Mouse (Mus musculus) skeletal muscle tissue, postnatal 0 days (tissue): ENCODE measurements around the gene Zfp609. TPM values are rescaled to one million over a fixed set of nuclear protein-coding genes. Genes with fewer than 3 reads are reported as not detected.

Experiments used
- polyA plus RNA-seq: library from polyadenylated mRNA; unstranded; fragments of >200 nt; fragmentation: Nextera tagmentation; extraction: Ambion mirVana; gene quantifications from 2 replicates; pipeline ENCODE4 v1.2.1, GENCODE M21; 2015

Gene Zfp609
- 2.6 and 2.9 TPM in 2 replicates for polyA plus RNA-seq

DNA sequence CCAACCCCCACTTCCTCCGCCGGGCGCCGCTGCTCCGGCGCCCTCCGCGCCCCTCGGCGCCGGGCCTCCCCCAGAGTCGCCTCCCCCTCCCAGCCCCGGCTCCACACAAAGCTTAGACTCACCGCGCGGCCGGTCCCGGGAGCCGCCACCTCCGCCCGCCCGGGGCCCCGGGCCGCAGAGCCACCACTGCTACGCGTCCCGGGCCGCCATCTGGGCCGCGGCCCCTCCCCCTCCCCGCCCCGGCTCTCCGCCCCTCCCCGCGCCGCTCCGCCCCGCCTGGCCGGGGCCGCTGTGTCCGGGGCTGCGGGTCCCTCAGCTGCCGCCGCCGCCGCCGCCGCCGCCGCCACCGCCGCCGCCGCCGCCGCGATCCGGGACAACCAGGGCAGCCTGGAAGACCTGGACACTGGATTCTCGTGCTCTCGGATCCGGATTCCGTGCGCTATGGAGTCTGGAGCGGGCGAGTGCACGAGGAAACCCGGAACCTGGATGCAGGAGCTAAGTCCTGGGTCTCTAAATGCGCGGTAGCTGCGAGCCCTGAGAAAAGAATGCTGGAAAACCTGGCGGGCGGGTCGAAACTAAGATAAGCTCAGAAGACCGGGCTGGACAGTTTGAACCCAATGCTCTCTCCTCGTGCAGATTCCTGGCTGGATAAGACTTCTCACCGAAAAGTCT lies at the start of gene Zfp609:
Gene Zfp609, minus strand, starts transcription at position 221 of the 672 bp plus-strand sequence.

DNA sequence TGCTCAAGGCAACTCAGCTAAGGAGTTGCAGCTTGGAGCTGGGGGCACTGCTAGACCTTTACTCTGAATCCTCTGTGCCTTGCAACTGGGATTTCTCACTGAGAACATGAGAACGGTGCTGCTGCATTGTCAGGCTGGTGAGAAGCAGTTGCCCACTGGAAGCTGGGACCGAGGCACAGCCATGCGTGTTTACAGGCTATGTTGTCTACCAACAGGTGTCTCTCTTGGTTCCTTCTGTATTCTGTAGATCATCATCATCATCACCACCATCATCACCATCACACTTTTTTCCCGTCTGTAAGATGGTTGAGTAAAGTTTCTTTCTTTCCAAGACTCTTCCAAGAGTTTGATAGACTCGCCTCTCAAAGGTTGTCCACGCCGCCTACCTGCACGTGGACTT lies 159.7 kb downstream of the Zfp609 start, which contains the start of gene Oaz2:
Gene Oaz2, plus strand, starts transcription at position 301 of the 400 bp plus-strand sequence.

Other genes with a start within 250 kb of the Zfp609 start
- 9.0 and 12.6 TPM in 2 replicates for gene Plekho2, start 247.5 kb downstream of the Zfp609 start, polyA plus RNA-seq
- gene Pif1, start 240.4 kb downstream of the Zfp609 start, polyA plus RNA-seq = 1.7 and 2.6 TPM in 2 replicates
- 4.4 and 7.6 TPM in 2 replicates for gene Rbpms2, start 197.9 kb downstream of the Zfp609 start, polyA plus RNA-seq
- gene Oaz2, start 159.6 kb downstream of the Zfp609 start, polyA plus RNA-seq = 250 and 270 TPM in 2 replicates
- 23.7 and 33.2 TPM in 2 replicates for gene Pclaf, start 62.7 kb upstream of the Zfp609 start, polyA plus RNA-seq
- 14.0 and 15.6 TPM in 2 replicates for gene Trip4, start 81.2 kb upstream of the Zfp609 start, polyA plus RNA-seq
- gene Csnk1g1, start 81.4 kb upstream of the Zfp609 start, polyA plus RNA-seq = 4.7 and 5.7 TPM in 2 replicates
- 306 and 390 TPM in 2 replicates for gene Ppib, start 232.7 kb upstream of the Zfp609 start, polyA plus RNA-seq
- gene Snx22, start 242.2 kb upstream of the Zfp609 start, polyA plus RNA-seq = 0.77 and 1.2 TPM in 2 replicates